ENCODE assay signal across 14 mouse cellular contexts in genomic region chr3:84474981-84475775, GRCm38 (mm10).
"Had no signal": no experiment of that assay in that cellular context is flagged by ENCODE, and none has a peak within 500 bp of the region (broad histone marks: within the 10 kb centered on the region; RNA-seq: fewer than 3 reads in every experiment).

No protein-coding gene starts in this region.

- H3K9ac ChIP-seq: limb, embryonic 13.5 days; neural tube, embryonic 12.5 days had no signal

- H3K9me3 ChIP-seq: limb, embryonic 13.5 days; midbrain, embryonic 10.5 days; neural tube, embryonic 12.5 days had no signal

- H3K4me2 ChIP-seq: limb, embryonic 13.5 days; neural tube, embryonic 12.5 days had no signal

- ATAC-seq: lung, postnatal 0 days had no signal

- H3K27ac ChIP-seq: kidney, postnatal 0 days; layer of hippocampus, adult 2 months; limb, embryonic 13.5 days; midbrain, embryonic 10.5 days; neural tube, embryonic 12.5 days had no signal

- H3K4me3 ChIP-seq: layer of hippocampus, adult 2 months; limb, embryonic 13.5 days; midbrain, embryonic 10.5 days; neural tube, embryonic 12.5 days had no signal

- H3K36me3 ChIP-seq: limb, embryonic 13.5 days; midbrain, embryonic 10.5 days; neural tube, embryonic 12.5 days had no signal

- DNase-seq: kidney, adult 11 months; kidney, adult 9 months; kidney, postnatal 4 days; left cerebral cortex, postnatal 4 days; lung, adult 18-20 months; lung, postnatal 4 days; midbrain, embryonic 14.5 days; thymus, postnatal 36 days had no signal
